Comparison of ENCODE assay signal across 8 mouse cellular contexts in the genomic region with DNA sequence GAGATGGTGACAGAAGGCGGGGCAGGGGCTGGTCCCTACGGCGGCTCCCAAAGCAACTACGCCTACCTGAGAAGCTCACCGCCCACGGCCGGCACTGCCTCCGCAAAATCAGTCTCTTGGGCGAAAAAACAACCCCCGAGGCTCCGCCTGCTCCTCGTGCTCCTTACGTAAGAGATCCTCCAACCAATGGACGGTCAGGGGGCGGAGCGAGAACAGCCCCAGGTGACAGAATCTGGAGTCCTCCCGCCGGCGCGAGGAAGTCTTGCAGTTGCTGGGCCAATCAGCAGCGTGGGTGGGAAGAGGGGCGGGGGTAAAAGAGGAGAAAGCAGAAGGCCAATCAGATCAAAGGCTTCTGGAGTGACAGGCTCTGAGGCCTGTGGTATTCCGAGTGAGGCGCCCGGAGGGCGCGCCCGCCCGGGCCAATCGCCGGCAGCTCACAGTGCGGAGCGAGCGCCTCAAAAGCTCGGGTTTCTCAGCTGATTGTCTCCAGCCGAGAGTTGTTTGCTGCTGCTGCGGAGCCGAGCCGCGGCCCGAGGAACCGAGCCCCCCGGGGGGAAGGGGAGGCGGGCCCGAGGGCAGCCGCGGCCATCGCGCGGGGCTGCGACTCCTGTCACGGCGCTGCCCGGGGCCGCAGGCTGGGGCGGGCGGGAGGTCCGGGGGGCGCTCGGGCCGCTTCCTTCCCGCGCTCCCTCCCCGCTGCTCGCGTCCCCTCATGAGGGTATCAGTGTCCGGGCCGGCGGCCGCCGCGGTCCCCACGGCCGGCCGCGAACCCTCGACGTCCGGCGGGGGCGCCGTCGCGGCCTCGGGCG. TPM values are rescaled to one million over a fixed set of nuclear protein-coding genes. Genes with fewer than 3 reads are reported as not detected.
A peak's percentile ranks its signal among the peaks of the same experiment; 100 is the strongest.
DNase-seq lines count a peak whose midpoint lies in the region; ATAC-seq lines count a peak whose summit lies in the region.

TSS of gene Gpr137c (plus strand) at position 437 of the 809 bp plus-strand sequence.

- no peaks in the 10 kb centered on the region for H3K36me3 ChIP-seq in embryonic facial prominence, embryonic 10.5 days (replicated peaks)
- H3K36me3 ChIP-seq in intestine, embryonic 15.5 days: no peaks in the 10 kb centered on the region

- H3K4me1 ChIP-seq in embryonic facial prominence, embryonic 10.5 days: peaks cover 15% of the 10 kb centered on the region
- no peaks in the 10 kb centered on the region for H3K4me1 ChIP-seq in intestine, embryonic 15.5 days (replicated peaks)

- intact Hi-C loops in left cerebral cortex, postnatal 14 days (cut with DNase I): no loop called here

- peak within 1 kb of the TSS; percentile 78 for H3K9ac ChIP-seq in intestine, embryonic 15.5 days

- DNase-seq in adrenal gland, postnatal 14 days: peak; percentile 99
- peak; percentile 99 for DNase-seq in embryonic facial prominence, embryonic 10.5 days (ENCODE audit: low spot score)
- peak; percentile 87 to 97 for DNase-seq in gastrocnemius, postnatal 4 days (ENCODE audit: low spot score in 2 of 2)
- peak; percentile 99 for DNase-seq in left cerebral cortex, postnatal 14 days (ENCODE audit: low spot score in 2 of 2)
- peak; percentile 98 for DNase-seq in right cerebral cortex, postnatal 14 days
- DNase-seq in urinary bladder, postnatal 25 days (ENCODE audit: low spot score): peak; percentile 90

- H3K4me3 ChIP-seq in embryonic facial prominence, embryonic 10.5 days: peak within 1 kb of the TSS; percentile 94
- H3K4me3 ChIP-seq in intestine, embryonic 15.5 days (replicated peaks): peak within 1 kb of the TSS; percentile 83

- no peaks in the 10 kb centered on the region for H3K9me3 ChIP-seq in embryonic facial prominence, embryonic 10.5 days
- no peaks in the 10 kb centered on the region for H3K9me3 ChIP-seq in intestine, embryonic 15.5 days

- no peaks in the 10 kb centered on the region for H3K27me3 ChIP-seq in embryonic facial prominence, embryonic 10.5 days (replicated peaks; ENCODE audit: low read depth, poor library complexity, severe bottlenecking)
- no peaks in the 10 kb centered on the region for H3K27me3 ChIP-seq in intestine, embryonic 15.5 days (replicated peaks)

- ATAC-seq in intestine, embryonic 15.5 days: peak; percentile 98
- peak; percentile 99 for ATAC-seq in megakaryocyte-erythroid progenitor cell, adult 5-6 weeks (replicated peaks; ENCODE audit: low FRiP score, low TSS enrichment, poor library complexity, severe bottlenecking)

- peak within 1 kb of the TSS; percentile 94 for H3K27ac ChIP-seq in embryonic facial prominence, embryonic 10.5 days (replicated peaks)
- H3K27ac ChIP-seq in intestine, embryonic 15.5 days: peak within 1 kb of the TSS; percentile 93

- WGBS in embryonic facial prominence, embryonic 10.5 days: under 1% methylated on average over 86 of the region's 86 CpGs
- 0% methylated on average over 45 of the region's 86 CpGs for WGBS in intestine, embryonic 15.5 days

- peak within 1 kb of the TSS; percentile 99 for H3K4me2 ChIP-seq in intestine, embryonic 15.5 days (replicated peaks)

RNA-seq across cellular contexts. Expression of gene Gpr137c, which starts in this region (rescaled TPM):
- total RNA-seq in adrenal gland, postnatal 14 days (2021): 0.89 and 3.0 TPM in 2 replicates
- polyA plus RNA-seq in embryonic facial prominence, embryonic 10.5 days (2016; fragmentation: Nextera tagmentation; extraction: Ambion mirVana): 3.4 and 3.6 TPM in 2 replicates
- total RNA-seq in gastrocnemius, postnatal 4 days (2021): 1 to 10 TPM; 3.0 to 5.0 TPM
- 1.4 and 1.5 TPM in 2 replicates for polyA plus RNA-seq in intestine, embryonic 15.5 days (2015; fragmentation: Nextera tagmentation; extraction: Ambion mirVana)
- total RNA-seq in left cerebral cortex, postnatal 14 days (2021): 10 to 100 TPM; 29.4 to 30.2 TPM
- total RNA-seq in megakaryocyte-erythroid progenitor cell, adult 5-6 weeks (2014; fragmentation: Nextera tagmentation): 0.67 and 0.90 TPM in 2 replicates
- 0.50 and 2.8 TPM in 2 replicates for total RNA-seq in megakaryocyte-erythroid progenitor cell, adult 5-6 weeks (2017)

Comparison
In these comparisons a context has a peak if more than half of its experiments do, and no peak if none do; other contexts are left out.
1. Peak in every context shown above with its lines: DNase-seq, ATAC-seq, H3K4me3 ChIP-seq and H3K27ac ChIP-seq.